Mouse (Mus musculus): Measurements from ENCODE around the gene Lrrc15. TPM values are rescaled to one million over a fixed set of nuclear protein-coding genes. Genes with fewer than 3 reads are reported as not detected.

The Lrrc15 gene
- polyA plus RNA-seq, 1 experiment = not detected

- no peak overlapping the region for H3K27ac ChIP-seq (ENCODE audit: insufficient read depth, low read length)
- TF ChIP-seq POLR2A (IDR thresholded peaks at IDR 0.05; ENCODE audit: low read depth, low read length) = no peak
- TF ChIP-seq CTCF (IDR thresholded peaks at IDR 0.05; ENCODE audit: extremely low read depth, insufficient read depth, insufficient read length, insufficient replicate concordance) = no peak
- WGBS = 86% methylated on average over 15 of the region's 15 CpGs
- H3K27me3 ChIP-seq (ENCODE audit: control insufficient read depth, insufficient read depth, low read length) = no peaks in the 10 kb centered on the region
- no peak overlapping the region for H3K4me3 ChIP-seq (ENCODE audit: extremely low read depth, insufficient read depth, insufficient read length)
- DNase-seq (ENCODE audit: low read depth in 1 of 2, low spot score in 2 of 2) = no peak
- H3K4me1 ChIP-seq (ENCODE audit: control insufficient read depth, insufficient read depth, insufficient read length) = no peaks in the 10 kb centered on the region
- H3K36me3 ChIP-seq (ENCODE audit: control insufficient read depth, insufficient read depth, low read length) = no peaks in the 10 kb centered on the region
Observed at GRCm38 (mm10) chr16:30260012-30260635, 22.9 kb downstream of the Lrrc15 start.

- H3K27me3 ChIP-seq (ENCODE audit: control insufficient read depth, insufficient read depth, low read length) = no peaks in the 10 kb centered on the region
- no peak for DNase-seq (ENCODE audit: low read depth in 1 of 2, low spot score in 2 of 2)
- TF ChIP-seq CTCF (IDR thresholded peaks at IDR 0.05; ENCODE audit: extremely low read depth, insufficient read depth, insufficient read length, insufficient replicate concordance) (no peak), POLR2A (IDR thresholded peaks at IDR 0.05; ENCODE audit: low read depth, low read length) (no peak)
- no peaks in the 10 kb centered on the region for H3K4me1 ChIP-seq (ENCODE audit: control insufficient read depth, insufficient read depth, insufficient read length)
- H3K4me3 ChIP-seq (ENCODE audit: extremely low read depth, insufficient read depth, insufficient read length) = no peak overlapping the region
- H3K36me3 ChIP-seq (ENCODE audit: control insufficient read depth, insufficient read depth, low read length) = no peaks in the 10 kb centered on the region
- no peak overlapping the region for H3K27ac ChIP-seq (ENCODE audit: insufficient read depth, low read length)
- WGBS = 84% methylated on average over 10 of the region's 10 CpGs
Observed at GRCm38 (mm10) chr16:30259444-30259843, 23.6 kb downstream of the Lrrc15 start.

DNA sequence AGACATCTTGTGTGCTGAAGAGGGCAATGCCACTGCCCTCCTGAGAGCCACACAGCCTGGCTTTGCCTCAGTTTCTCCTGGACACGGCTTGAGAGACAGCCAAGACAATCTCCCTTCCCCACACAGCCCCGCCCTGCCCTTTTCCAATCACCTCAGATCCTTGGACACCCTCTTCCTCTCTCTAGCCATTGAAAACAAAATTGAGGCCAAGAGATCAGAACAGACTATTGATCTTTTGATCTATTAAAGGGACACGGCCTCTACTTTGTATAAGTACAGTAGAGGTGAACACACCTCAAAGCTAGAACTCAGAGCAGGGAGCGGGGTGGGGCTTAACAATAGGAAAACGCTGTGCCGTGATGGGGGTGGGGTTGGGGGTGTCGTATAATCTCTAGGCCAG is 24.6 kb downstream of the Lrrc15 start:
- Histone ChIP-seq H3K4me1 (ENCODE audit: control insufficient read depth, insufficient read depth, insufficient read length) (no peaks in the 10 kb centered on the region), H3K36me3 (ENCODE audit: control insufficient read depth, insufficient read depth, low read length) (no peaks in the 10 kb centered on the region), H3K27ac (ENCODE audit: insufficient read depth, low read length) (no peak overlapping the region), H3K4me3 (ENCODE audit: extremely low read depth, insufficient read depth, insufficient read length) (no peak overlapping the region), H3K27me3 (ENCODE audit: control insufficient read depth, insufficient read depth, low read length) (no peaks in the 10 kb centered on the region)
- no peak for DNase-seq (ENCODE audit: low read depth in 1 of 2, low spot score in 2 of 2)
- 89% methylated on average over 7 of the region's 7 CpGs for WGBS
- TF ChIP-seq POLR2A (IDR thresholded peaks at IDR 0.05; ENCODE audit: low read depth, low read length) (no peak), CTCF (IDR thresholded peaks at IDR 0.05; ENCODE audit: extremely low read depth, insufficient read depth, insufficient read length, insufficient replicate concordance) (no peak)

- Histone ChIP-seq H3K36me3 (ENCODE audit: control insufficient read depth, insufficient read depth, low read length) (no peaks in the 10 kb centered on the region), H3K27ac (ENCODE audit: insufficient read depth, low read length) (no peak overlapping the region), H3K4me3 (ENCODE audit: extremely low read depth, insufficient read depth, insufficient read length) (no peak overlapping the region), H3K27me3 (ENCODE audit: control insufficient read depth, insufficient read depth, low read length) (no peaks in the 10 kb centered on the region), H3K4me1 (ENCODE audit: control insufficient read depth, insufficient read depth, insufficient read length) (no peaks in the 10 kb centered on the region)
- no peak for DNase-seq (ENCODE audit: low read depth in 1 of 2, low spot score in 2 of 2)
- TF ChIP-seq CTCF (IDR thresholded peaks at IDR 0.05; ENCODE audit: extremely low read depth, insufficient read depth, insufficient read length, insufficient replicate concordance) (no peak), POLR2A (IDR thresholded peaks at IDR 0.05; ENCODE audit: low read depth, low read length) (no peak)
- 66% methylated on average over 9 of the region's 9 CpGs for WGBS
Observed at GRCm38 (mm10) chr16:30257718-30258117, 25.3 kb downstream of the Lrrc15 start.

DNA sequence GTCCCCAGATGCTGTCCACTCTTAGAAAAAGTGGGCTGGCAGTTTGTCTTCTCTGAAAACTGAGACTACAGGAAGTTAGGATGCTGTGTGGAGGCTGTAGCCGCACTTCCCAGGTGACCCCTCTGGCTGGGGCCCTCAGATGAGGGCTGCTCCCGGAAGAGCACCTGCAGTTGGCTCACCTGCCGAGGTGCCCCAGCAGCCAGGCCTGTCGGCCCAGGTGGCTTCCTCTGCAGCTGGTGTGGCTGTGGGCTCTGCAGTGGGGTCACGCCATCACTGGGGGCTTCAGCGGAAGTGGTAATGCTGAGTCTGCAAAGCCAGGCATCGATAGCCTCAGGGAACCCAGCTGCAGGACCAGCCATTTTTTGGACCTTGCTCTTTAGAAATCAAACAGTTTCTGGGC is 28.0 kb downstream of the Lrrc15 start:
- no peak overlapping the region for H3K27ac ChIP-seq (ENCODE audit: insufficient read depth, low read length)
- H3K36me3 ChIP-seq (ENCODE audit: control insufficient read depth, insufficient read depth, low read length) = no peaks in the 10 kb centered on the region
- H3K27me3 ChIP-seq (ENCODE audit: control insufficient read depth, insufficient read depth, low read length) = no peaks in the 10 kb centered on the region
- no peak for TF ChIP-seq CTCF (IDR thresholded peaks at IDR 0.05; ENCODE audit: extremely low read depth, insufficient read depth, insufficient read length, insufficient replicate concordance)
- TF ChIP-seq POLR2A (IDR thresholded peaks at IDR 0.05; ENCODE audit: low read depth, low read length) = no peak
- 58% methylated on average over 7 of the region's 7 CpGs for WGBS
- DNase-seq (ENCODE audit: low read depth in 1 of 2, low spot score in 2 of 2) = no peak
- H3K4me1 ChIP-seq (ENCODE audit: control insufficient read depth, insufficient read depth, insufficient read length) = no peaks in the 10 kb centered on the region
- no peak overlapping the region for H3K4me3 ChIP-seq (ENCODE audit: extremely low read depth, insufficient read depth, insufficient read length)

DNA sequence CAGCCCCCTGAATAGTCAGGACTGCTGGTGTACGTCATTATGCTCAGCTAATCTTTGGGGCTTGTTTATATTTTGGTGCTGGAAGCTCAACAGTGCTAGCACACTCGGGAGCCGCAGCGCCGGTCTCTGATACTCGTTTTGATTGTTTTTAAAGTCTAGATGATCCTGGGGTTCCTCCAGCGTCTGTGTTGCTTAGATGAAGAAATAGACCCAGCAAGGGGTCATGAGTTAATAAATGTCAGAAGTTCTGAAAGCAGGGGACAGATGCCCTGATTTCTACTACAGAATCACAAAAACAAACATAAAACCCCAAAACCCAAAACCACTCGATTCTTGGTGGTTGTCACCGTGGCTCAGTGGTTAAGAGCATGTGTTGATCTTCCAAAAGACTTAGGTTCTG is 29.2 kb downstream of the Lrrc15 start:
- no peak for DNase-seq (ENCODE audit: low read depth in 1 of 2, low spot score in 2 of 2)
- no peaks in the 10 kb centered on the region for H3K4me1 ChIP-seq (ENCODE audit: control insufficient read depth, insufficient read depth, insufficient read length)
- H3K4me3 ChIP-seq (ENCODE audit: extremely low read depth, insufficient read depth, insufficient read length) = no peak overlapping the region
- H3K36me3 ChIP-seq (ENCODE audit: control insufficient read depth, insufficient read depth, low read length) = no peaks in the 10 kb centered on the region
- H3K27me3 ChIP-seq (ENCODE audit: control insufficient read depth, insufficient read depth, low read length) = no peaks in the 10 kb centered on the region
- TF ChIP-seq CTCF (IDR thresholded peaks at IDR 0.05; ENCODE audit: extremely low read depth, insufficient read depth, insufficient read length, insufficient replicate concordance) = no peak
- no peak for TF ChIP-seq POLR2A (IDR thresholded peaks at IDR 0.05; ENCODE audit: low read depth, low read length)
- H3K27ac ChIP-seq (ENCODE audit: insufficient read depth, low read length) = no peak overlapping the region
- 85% methylated on average over 9 of the region's 9 CpGs for WGBS

- WGBS = 92% methylated on average over 4 of the region's 4 CpGs
- TF ChIP-seq POLR2A (IDR thresholded peaks at IDR 0.05; ENCODE audit: low read depth, low read length) (no peak), CTCF (IDR thresholded peaks at IDR 0.05; ENCODE audit: extremely low read depth, insufficient read depth, insufficient read length, insufficient replicate concordance) (no peak)
- no peak for DNase-seq (ENCODE audit: low read depth in 1 of 2, low spot score in 2 of 2)
- no peaks in the 10 kb centered on the region for H3K27me3 ChIP-seq (ENCODE audit: control insufficient read depth, insufficient read depth, low read length)
- no peaks in the 10 kb centered on the region for H3K36me3 ChIP-seq (ENCODE audit: control insufficient read depth, insufficient read depth, low read length)
- H3K27ac ChIP-seq (ENCODE audit: insufficient read depth, low read length) = no peak overlapping the region
- H3K4me1 ChIP-seq (ENCODE audit: control insufficient read depth, insufficient read depth, insufficient read length) = no peaks in the 10 kb centered on the region
- H3K4me3 ChIP-seq (ENCODE audit: extremely low read depth, insufficient read depth, insufficient read length) = no peak overlapping the region
Observed at GRCm38 (mm10) chr16:30253374-30253773, 29.7 kb downstream of the Lrrc15 start.
